In genomic region chr15:89059161-89059931, GRCm38 (mm10) we compare ENCODE assay signal across 8 mouse cellular contexts. TPM values are rescaled to one million over a fixed set of nuclear protein-coding genes. Genes with fewer than 3 reads are reported as not detected.
DNase-seq lines count a peak whose midpoint lies in the region; ATAC-seq and TF ChIP-seq lines count a peak whose summit lies in the region.

Panx2 (plus strand) TSS chr15:89059734.

- intact Hi-C loops in left cerebral cortex, postnatal 10 days (cut with DNase I): no loop called here

- no peaks in the 10 kb centered on the region for H3K36me3 ChIP-seq in testis, adult 2 months (ENCODE audit: control insufficient read depth, insufficient read depth, low read length)
- no peaks in the 10 kb centered on the region for H3K36me3 ChIP-seq in midbrain, postnatal 0 days (ENCODE audit: insufficient read depth, low read length)

- 0 out of 2 replicates have a peak, but pooled peaks have one; percentile 17 for TF ChIP-seq POLR2A in testis, adult 2 months (IDR thresholded peaks at IDR 0.05; ENCODE audit: control insufficient read depth, low read depth, low read length)

- H3K4me1 ChIP-seq in testis, adult 2 months (ENCODE audit: control insufficient read depth, insufficient read depth, low read length): peaks cover 3% of the 10 kb centered on the region; the same call in 1 of the 2 replicates
- peaks cover 11% of the 10 kb centered on the region for H3K4me1 ChIP-seq in midbrain, postnatal 0 days (ENCODE audit: insufficient read depth, low read length)

- ATAC-seq in frontal cortex, adult (ENCODE audit: low TSS enrichment): peak; percentile 24
- ATAC-seq in midbrain, postnatal 0 days (ENCODE audit: low FRiP score): peak; percentile 21; the same call in 1 of the 2 replicates

- H3K4me3 ChIP-seq in testis, adult 2 months (ENCODE audit: control insufficient read depth, low read depth, low read length): peak within 1 kb of the TSS; percentile 80
- H3K4me3 ChIP-seq in midbrain, postnatal 0 days (ENCODE audit: low read depth, low read length): peak within 1 kb of the TSS; percentile 78

- 1% methylated on average over 41 of the region's 57 CpGs for WGBS in midbrain, postnatal 0 days

- DNase-seq in frontal cortex, postnatal 14 days (ENCODE audit: low spot score in 2 of 2): no peak
- no peak for DNase-seq in testis, postnatal 10 days (ENCODE audit: low spot score)
- DNase-seq in frontal cortex, postnatal 36 days (ENCODE audit: low spot score in 2 of 2): peak; percentile 44 to 53
- peak; percentile 10 to 64 for DNase-seq in left cerebral cortex, postnatal 10 days (ENCODE audit: extremely low spot score in 1 of 2, low spot score in 2 of 2)
- peak; percentile 51 for DNase-seq in midbrain, postnatal 0 days (ENCODE audit: low spot score)
- no peak for DNase-seq in spleen, postnatal 14 days (ENCODE audit: low spot score in 2 of 2)

- peak within 1 kb of the TSS; percentile 87 for H3K9ac ChIP-seq in midbrain, postnatal 0 days (replicated peaks; ENCODE audit: low read length, poor library complexity, severe bottlenecking)

- H3K4me2 ChIP-seq in midbrain, postnatal 0 days (ENCODE audit: low read depth, low read length, poor library complexity, severe bottlenecking): peak within 1 kb of the TSS; percentile 80

- no peak for TF ChIP-seq CTCF in testis, adult 2 months (IDR thresholded peaks at IDR 0.05; ENCODE audit: control insufficient read depth, insufficient read depth, insufficient replicate concordance, low read depth, low read length)
- TF ChIP-seq CTCF in midbrain, postnatal 0 days (IDR thresholded peaks at IDR 0.05): no peak

- no peaks in the 10 kb centered on the region for H3K9me3 ChIP-seq in midbrain, postnatal 0 days (ENCODE audit: low read length)

- no peak within 1 kb of the TSS for H3K27ac ChIP-seq in testis, adult 2 months (ENCODE audit: control insufficient read depth, insufficient read depth, low read depth, low read length)
- peak within 1 kb of the TSS; percentile 80 for H3K27ac ChIP-seq in midbrain, postnatal 0 days (ENCODE audit: low read depth, low read length)

- no peaks in the 10 kb centered on the region for H3K27me3 ChIP-seq in testis, adult 2 months (ENCODE audit: control insufficient read depth, insufficient read depth, low read length)
- no peaks in the 10 kb centered on the region for H3K27me3 ChIP-seq in midbrain, postnatal 0 days (ENCODE audit: insufficient read depth, low read length)

RNA-seq across cellular contexts. Expression of gene Panx2, which starts in this region (rescaled TPM):
- polyA plus RNA-seq in testis, adult 2 months (2012; rRNA removed): 2.6 and 3.6 TPM in 2 replicates
- 100 to 1,000 TPM; 106 to 111 TPM for total RNA-seq in left cerebral cortex, postnatal 10 days (2021)
- 14.4 and 16.4 TPM in 2 replicates for total RNA-seq in midbrain, postnatal 0 days (2014; rRNA removed)
- polyA plus RNA-seq in midbrain, postnatal 0 days (2015; fragmentation: Nextera tagmentation; extraction: Ambion mirVana): 9.3 and 13.3 TPM in 2 replicates

Comparison
In these comparisons a context has a peak if more than half of its experiments do, and no peak if none do; other contexts are left out.
1. DNase-seq: peak in frontal cortex, postnatal 36 days (2 of 2), left cerebral cortex, postnatal 10 days (2 of 2) and midbrain, postnatal 0 days (single experiment); none in frontal cortex, postnatal 14 days (0 of 2), testis, postnatal 10 days (single experiment) and spleen, postnatal 14 days (0 of 2).